Mouse (Mus musculus) right cerebral cortex, postnatal 36 days (tissue): ENCODE results near the gene Myocd.

Experiments
- DNase-seq, 2 experiments: peaks; one replicate each; pipeline ENCODE4 v3.0.0; 2022; ENCODE audit warnings: low spot score in 2 of 2, mixed read lengths in 1 of 2

The Myocd gene

DNA sequence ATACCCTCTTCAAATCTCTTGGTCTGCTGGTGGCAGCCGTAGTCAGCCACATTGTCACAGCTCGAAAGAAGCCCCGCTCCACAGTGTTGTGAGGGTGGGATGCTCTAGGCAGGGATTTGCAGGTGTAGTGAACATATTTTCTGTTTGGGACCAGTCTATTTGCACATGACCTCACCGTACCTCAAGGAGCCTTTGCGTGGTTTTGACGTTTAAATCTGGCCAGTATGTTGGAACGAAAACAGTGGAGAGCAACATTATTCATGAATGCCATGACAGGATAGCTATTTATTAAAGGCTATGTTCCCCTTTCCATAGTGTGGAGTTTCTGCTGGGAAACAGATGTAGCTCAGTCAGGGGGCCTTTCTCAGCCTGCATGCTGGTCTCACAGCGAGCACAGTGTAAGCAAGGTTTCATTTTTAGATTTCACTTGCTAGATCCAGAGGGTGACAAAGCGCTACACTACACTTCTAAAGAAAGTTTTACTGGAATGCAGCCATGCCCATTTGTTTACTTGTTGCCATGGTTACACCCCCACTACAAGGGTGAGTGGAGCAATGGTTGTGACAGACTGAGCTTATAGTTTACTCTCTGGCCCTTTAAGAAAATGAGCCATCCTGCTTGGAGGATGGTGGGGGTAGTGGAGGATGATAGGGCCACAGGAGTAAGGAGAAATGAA lies 54.7 kb downstream of the Myocd start:
- DNase-seq: peak; percentile 18 to 36

DNA sequence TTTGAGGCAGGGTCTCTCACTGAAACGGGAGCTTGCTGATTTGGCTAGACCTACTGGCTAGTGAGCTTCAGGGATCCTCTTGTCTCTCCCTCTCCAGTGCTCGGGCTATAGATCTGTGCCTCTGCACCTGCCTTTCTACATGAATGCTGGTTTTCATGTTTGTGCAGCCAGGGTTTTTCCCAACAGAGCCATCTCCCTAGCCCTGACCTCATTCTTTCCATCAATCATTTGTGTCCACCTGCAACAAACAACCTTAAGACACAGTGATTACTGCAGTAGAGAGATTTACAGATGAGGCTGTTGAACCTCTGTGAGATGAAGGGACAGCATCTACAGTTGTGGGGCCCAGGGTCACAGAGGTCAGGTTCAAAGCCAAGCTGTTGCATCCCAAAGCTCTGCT lies 56.0 kb downstream of the Myocd start:
- DNase-seq: no peak

DNA sequence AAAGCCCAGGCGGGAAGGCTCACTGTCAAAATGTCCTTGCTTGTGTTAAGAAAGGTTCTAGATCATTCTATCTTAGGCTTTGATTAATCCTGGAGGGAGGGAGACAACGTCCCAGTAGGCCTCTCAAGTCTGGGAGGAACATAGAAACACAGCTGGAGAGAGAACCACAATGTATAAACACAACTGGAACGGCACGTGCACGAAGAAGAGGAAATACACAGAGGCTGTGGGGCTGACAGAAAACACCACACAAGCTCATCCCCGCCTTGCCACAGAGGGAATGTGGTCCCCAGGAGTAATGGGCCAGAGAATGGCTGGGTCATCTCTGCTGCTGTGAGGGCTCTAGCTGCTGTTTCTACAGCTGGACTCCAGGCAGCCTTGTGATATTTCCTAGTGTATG lies 58.1 kb downstream of the Myocd start:
- DNase-seq: no peak

DNA sequence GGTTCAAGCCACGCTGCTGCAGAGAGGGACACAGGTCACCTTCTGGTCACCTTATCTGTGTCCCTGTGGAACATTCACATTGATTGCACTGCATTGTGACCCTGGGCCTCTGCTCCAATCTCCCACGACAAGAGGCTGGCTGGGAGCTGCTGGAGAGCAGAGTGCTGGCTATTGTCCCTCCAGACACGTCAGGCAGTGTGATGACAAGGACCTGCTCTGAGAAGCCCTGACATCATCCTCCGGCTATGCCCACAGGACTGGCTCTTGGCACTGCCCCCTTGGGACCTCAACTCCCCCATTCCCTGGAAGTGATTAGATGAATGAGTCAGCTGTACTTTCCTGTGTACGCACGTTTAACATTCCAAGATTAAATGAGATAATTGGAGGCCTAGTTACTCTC lies 60.3 kb downstream of the Myocd start:
- DNase-seq: no peak

DNA sequence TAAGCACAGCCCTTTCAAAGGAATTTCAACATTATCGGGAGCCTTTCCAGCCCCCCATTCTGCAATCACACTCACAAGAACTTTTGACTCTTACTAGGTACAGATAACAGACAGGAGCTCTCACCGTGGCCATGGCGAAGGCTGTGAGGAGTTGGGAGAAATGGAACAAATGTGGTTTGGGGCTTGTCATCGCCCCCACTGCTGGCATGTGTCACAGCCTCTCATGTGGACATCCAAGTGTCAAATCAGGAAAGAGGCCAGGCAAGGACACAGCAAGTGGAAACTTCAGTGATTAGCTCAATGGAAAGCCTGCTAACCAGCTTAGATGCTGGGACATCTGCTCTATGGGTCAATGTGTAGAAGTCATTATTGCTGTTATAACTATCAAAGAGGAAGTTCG lies 64.5 kb downstream of the Myocd start:
- no peak for DNase-seq

DNA sequence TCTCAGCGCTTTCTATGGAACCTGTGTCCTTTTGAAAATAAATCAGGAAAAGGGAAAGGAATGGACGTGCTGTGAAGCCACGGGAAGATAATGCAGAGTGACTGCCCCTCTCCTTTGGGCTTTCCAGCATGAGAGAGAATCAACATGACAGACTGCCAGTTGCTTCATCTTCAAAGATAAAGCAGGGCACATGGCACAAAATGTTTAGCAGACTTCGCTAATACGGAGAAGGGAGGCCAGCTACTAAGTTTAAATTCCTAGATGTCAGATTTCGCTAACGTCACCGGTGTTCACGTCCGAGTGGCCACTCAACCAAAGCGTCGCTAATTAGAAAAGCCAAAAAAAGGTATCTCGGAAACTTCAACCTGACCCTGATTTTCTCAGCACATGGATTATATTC lies 65.1 kb downstream of the Myocd start:
- no peak for DNase-seq

DNA sequence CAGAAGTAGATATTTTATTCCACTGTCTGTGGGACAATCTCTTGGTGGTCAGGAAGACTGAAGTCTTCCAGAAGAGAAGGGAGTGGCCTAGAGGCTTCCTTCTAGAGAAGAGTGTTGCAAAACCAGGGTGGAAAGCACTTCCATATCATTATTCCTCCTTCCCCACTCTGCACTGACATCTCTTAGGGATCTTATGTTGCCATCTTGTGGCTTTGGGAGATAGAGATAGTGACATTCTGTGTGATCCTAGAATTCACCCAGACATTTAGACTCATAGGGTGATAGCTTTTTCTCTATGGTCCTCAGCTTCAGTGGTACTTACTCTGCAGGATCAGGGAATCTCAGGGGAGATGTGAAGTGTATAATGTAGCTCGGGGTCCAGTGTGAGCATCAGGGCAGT lies 66.8 kb downstream of the Myocd start:
- DNase-seq: no peak

DNA sequence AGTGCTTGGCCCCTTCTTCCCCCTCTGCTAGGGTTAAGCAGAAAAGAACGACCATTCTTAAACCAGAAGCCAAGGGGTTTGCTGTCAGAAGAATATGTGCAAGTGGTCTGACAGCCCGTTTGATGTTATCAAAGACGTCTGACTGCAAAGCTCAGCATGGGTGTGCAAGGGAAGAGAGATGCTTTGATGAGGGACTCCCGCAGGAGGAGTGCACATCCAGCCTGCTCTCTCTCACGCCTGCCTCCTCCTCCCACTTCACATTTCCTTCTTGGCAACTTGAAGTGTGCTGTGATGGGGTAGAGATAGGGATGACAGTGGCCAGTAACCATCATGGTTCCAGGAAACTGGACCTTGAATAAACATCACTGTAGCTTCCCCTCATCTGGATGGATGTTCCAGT lies 67.6 kb downstream of the Myocd start:
- no peak for DNase-seq

DNA sequence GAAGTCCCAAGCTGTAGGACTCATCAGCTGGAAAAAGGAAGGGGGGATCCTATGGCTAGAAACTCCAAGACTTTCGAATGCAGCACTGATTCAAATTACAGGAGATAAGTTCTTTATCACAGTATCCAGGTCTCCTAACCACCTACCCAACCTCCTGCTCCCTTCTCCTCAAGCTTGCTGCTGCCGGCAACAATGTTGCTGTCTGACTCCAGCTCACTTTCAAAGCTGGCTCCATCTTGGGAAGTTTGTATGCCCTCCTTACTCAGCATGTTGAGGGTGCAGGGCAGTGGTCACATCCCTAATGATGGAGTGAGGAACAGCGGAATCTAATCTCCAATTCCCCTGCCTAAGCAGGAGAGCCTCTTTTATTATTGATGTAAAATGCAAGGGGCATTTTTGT lies 71.8 kb downstream of the Myocd start:
- DNase-seq: no peak

DNA sequence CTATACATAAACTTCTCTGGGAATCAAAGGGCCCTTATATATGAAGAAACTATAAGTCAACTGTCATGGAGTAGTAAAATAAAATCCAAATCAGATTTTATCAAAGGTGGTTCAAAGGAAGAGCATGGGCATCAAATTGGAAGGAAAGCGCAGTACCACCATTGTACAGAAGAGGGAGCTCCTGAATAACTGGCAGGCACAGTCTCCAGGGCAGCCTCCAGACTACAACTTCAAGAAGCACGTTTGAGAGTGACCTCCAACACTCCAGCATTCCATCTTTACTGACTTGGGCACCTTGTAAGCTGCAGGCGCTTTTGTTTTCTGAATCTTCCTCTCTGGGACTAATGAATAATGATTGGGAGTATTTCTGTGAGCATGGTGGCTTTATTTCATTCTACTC lies 72.5 kb downstream of the Myocd start:
- DNase-seq: peak; percentile 28 to 56

DNA sequence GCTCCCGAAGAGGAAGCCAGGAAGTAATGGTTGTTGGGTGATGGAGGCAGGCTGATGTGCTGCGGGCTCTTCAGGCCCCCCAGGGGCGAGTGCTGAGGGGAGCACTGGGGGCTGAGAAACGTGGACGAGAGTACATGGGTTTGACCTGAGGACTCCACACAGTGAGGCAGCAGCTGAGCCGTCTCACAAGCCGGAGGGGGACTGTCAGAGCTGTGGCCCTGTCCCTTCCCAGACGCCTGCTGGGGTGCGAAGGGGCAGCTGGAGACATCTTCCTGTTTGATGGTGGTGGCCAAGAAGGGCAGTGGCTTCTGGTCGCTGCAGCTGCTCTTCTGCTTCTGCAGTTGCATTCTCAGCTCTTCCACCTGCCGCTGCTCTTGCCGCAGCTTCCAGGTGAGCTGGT lies 82.8 kb downstream of the Myocd start:
- DNase-seq: no peak

DNA sequence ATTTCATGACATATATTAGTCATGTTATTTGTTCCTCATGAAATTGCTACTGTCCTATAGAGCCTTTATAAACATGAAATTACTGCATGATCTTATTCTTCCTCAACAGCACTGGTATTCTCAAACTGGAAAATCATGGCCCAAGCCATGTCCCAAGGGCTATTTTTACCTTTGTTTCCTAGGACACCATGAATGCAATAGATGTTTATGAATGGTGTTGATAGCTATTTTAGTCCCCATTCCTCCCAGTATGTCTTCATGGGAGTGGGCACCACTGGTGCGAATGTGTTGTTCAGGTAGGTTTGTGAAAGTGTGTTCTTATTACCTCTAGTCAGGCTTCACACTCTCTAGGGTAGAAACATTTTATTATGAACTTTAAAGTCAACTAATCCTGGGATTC lies 84.7 kb downstream of the Myocd start:
- no peak for DNase-seq

DNA sequence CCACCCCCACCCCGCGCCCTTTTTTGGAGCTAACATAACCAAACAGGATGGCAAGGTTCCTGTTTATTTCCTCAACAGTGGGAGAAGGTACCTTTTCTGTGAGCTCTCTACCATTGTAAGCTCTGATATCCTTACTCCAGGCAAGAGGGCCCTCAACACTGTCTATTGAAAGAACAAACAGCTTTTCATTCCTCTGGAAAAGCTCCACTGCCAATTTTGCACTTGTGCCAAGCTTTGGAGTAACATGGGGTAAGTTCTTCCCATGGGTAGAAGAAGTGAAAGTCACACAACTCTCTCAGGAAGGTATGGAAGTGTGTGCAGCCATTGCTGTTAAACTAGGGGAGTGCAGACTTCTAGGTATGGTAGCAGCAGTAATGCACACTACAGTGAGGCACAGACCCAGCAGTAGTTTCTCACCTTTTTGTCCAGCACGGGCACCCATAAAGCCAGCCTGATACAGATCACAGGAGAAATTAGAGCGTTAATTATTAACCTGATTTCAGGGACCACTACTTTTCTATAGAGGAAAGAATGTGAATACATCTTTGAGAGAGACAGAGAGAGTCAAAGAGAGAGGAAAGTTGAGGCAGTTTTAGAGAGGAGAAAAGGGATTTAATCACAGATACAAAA lies 99.6 kb downstream of the Myocd start:
- DNase-seq: no peak

DNA sequence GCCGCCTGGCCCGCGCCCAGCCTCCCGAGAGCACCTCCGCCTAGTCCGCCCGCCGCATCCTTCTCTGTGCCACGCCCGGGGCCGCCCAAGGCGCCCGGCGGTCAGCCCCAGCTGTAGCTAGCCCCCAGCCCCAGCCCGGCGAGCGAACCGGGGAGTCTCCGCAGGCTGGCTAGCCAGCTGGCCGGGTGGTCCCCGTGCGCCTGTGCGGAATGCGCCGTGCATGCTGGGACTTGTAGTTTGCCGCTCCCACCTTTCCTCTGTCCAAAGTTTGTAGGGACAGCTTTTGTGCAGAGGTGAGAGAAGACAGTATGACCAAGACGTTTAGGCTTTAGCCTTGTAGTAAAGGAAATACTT lies 107.0 kb downstream of the Myocd start, which contains the start of gene Arhgap44:
Gene Arhgap44 (minus strand): TSS at position 195 of the 354 bp plus-strand sequence.
- DNase-seq: peak; percentile 62 to 69

DNA sequence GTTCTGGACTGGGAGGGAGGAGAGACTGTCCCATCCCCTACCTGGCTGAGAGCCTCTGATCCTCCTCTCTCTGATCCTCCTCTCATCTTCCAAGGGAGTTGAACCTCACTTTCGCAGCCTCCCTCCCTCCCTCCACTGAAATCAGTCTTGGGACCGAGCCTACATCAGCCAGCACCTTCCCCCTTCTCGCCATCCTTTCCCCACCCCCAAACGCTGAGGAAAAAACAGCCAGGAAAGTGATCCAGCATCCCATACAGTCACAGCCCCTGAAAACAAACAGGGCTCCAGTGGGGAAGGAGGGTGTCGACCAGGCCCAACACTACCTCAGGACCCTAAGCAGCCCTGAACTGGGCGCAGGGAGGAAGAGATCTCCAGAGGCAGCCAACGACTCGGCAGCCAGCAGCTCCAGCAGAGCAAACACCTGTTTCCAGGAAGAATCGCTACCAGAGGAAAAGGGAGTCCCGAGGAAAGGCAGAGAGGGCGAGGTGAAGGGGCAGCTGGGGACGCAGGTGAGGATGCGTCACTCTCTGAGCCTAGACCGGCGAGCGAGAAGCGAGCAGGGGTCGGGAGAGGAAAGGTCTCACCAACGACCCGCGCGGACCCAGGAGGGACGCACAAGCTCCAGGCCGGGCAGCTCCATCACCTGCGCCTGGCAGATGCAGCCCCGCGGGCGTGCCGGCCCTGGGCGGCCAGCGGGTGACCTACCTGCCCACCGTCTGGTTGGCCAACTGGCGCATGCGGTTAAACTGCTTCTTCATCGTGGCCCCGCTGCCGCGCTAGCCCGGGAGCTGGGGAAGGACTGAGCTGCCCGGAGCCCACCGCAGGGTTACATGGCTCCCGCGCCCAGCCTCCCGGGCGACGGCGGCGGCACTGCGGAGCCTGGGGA lies 107.7 kb downstream of the Myocd start:
- DNase-seq: no peak

DNA sequence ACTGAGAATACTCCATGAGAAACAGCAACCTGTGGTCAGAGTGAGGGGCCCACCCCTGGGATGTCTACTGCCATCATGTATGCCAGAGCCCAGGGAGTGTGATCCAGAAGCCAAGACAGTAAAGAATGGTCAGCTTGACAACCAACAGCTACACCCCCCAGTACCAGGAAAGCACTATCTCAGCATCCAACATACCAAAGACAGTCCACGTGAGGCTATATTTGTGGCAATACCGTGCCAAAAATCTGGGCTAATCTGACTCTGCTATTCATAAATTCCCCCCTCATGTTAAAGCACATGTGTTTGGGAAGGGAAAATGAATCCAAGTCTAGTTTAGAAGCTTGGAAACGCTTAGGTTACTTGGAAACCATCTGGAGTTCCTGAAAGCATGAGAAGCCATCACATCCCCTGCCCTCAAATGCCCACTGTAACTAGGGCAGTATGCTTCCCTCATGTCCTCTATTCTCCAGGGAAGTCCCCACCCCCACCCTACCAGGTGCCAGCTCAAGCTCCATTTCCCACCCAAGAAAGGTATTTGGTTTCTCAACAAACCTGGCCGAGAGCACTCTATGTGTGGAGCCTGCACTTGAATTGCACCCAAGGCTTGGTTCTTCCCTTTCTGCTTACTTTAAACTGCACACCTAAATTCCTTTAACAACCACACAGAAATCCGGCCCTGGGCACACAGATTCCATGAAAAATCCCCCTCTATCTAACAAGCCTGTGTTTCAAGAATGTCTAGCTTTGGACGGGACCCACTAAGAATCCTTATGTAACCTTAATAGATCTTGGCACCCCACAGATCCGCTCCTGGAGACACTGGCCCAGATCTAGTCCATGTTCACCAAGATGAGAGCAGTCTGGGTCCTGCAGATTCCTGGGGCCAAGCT lies 108.6 kb downstream of the Myocd start:
- peak in 1 of 2 experiments; percentile 20 for DNase-seq

DNA sequence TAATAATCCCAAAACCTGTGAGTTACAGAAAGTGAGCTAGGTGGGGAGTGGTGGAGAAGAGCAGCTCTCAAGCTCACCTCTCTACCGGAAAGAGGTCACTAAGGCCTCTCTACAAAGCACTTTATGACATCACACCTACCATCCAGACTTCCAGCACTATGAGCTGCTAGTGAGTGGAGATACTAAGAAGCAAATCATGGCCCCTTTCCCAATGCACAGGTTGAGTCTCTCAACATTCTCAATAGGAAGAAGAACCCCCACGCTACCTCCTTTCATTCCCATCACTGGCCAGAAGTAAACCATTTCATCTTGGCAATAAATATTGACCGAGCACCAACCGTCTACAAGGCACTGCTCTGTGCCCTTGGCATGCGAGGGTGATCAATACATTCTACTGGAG lies 110.0 kb downstream of the Myocd start, which contains the start of gene 1700086D15Rik:
Gene 1700086D15Rik (minus strand): TSS at position 101 of the 400 bp plus-strand sequence.
- no peak for DNase-seq

DNA sequence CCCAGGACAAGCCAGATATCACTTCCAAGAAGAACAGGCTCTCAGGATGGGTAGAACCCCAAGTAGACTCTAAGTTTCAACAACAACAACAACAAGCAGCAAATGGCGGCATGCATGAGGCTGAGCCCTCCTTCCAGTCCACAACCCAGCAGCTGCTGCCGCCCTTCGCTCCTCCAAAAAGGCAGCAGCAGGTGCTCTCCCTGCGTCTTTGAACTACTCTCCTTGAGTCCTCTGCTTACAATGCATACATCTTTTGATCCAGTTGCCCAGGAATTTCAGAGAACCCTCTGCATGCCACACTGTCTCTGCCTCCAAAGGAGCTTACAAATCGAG lies 111.2 kb downstream of the Myocd start:
- no peak for DNase-seq

DNA sequence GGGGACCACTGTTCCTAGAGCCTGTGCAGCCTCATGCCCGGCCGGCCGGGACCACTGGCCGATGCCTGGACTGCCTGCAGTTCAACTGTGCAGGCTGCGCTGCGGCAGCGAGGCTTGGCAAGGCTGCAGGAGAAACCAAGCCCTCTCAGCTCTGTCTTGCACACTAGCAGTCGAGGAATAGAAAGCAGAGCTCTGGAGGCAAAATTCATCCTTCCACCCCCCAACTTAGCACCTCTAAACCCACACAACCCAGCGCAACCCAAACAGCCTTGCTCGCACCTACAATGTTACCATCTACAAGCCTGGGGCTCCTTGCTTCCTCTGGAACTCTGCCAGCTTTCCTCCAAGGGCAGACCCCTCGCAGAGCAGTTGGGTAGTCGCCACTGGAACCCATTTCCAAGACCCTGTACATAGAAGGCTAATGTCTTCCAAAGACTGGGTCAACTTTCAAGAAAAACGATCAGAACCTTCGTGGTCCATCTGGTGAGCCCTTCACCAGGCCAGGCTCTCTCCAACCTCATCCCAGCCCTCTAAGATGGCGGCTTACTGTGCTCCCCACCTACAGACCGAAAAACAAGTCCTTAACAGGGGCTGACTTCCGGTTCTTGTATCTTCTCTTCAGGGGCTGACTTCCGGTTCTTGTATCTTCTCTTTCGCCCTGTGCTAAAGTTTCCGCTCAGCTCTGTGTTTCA lies 111.7 kb downstream of the Myocd start:
- peak in 1 of 2 experiments; percentile 50 for DNase-seq

DNA sequence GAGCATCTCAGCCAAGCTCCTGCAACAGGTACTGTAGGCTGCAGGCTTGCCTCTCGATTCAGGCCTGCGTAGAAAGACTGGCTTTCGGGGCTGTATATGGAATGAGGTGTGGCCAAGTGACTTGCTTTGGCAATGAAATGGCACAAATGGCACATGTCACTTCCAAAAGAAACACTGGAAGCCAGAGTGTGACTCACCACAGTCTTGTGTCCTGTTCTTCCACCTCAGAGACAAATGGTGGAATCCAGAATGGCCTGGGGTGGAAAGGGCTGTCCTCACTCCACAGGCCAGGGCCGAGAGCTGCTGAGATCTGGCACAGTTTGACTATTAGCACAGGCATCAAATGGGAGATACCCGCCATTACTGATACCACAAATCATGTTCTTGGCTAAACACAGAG lies 116.8 kb downstream of the Myocd start:
- no peak for DNase-seq

DNA sequence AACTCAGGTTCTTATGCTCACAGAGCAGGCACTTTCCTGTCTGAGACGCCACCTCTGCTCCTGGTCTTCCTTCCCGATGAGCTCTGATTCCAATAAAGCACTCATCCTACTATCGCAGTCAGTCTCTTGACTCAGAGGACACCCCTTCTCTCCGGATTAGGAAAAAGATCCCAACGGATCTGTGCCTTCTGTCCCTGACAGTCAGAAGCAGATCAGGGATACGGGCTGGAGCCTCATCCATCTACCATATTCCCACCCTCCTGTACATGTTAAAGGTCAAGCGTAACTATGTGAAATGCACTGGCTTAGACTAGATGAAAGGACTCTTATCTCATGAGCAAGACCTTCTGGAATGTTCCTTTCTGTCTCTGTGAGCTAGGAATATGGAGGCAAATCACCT lies 121.3 kb downstream of the Myocd start:
- no peak for DNase-seq
